In genomic region chr19:45835490-45835889, GRCm38 (mm10) we compare ENCODE assay signal across 20 mouse cellular contexts. TPM values are rescaled to one million over a fixed set of nuclear protein-coding genes. Genes with fewer than 3 reads are reported as not detected.
DNase-seq lines count a peak whose midpoint lies in the region; ATAC-seq and TF ChIP-seq lines count a peak whose summit lies in the region.
"Had no signal": no experiment of that assay in that cellular context is flagged by ENCODE, and none has a peak within 500 bp of the region (broad histone marks: within the 10 kb centered on the region; RNA-seq: fewer than 3 reads in every experiment).

No protein-coding gene starts in this region.

- no peaks in the 10 kb centered on the region; the same call in 1 of the 2 replicates for H3K4me1 ChIP-seq in heart, adult 2 months (ENCODE audit: control insufficient read depth, insufficient read depth, low read length)
- H3K4me1 ChIP-seq in midbrain, embryonic 15.5 days: peaks cover 5% of the 10 kb centered on the region; the same call in 1 of the 2 replicates
- no peaks in the 10 kb centered on the region for H3K4me1 ChIP-seq in midbrain, embryonic 11.5 days (ENCODE audit: control insufficient read depth, insufficient read depth, low read length)

- peak in 1 of 2 experiments; percentile 55 for DNase-seq in heart, adult 2 months
- no peak for DNase-seq in heart, postnatal 25 days (ENCODE audit: low spot score)
- no peak for DNase-seq in midbrain, embryonic 11.5 days (ENCODE audit: low spot score, missing footprints)
- DNase-seq in adrenal gland, postnatal 10 days: peak; percentile 72
- DNase-seq in testis, postnatal 10 days (ENCODE audit: low spot score): peak; percentile 79
- no peak for DNase-seq in cerebellum, adult 8-10 months
- DNase-seq: B cell, adult 2 months; cerebellum, adult 11-12 months; kidney, adult 18-20 months; kidney, postnatal 25 days; layer of hippocampus, adult 9-11 months; left cerebral cortex, postnatal 4 days; lung, adult 18-20 months; right cerebral cortex, adult 18-20 months; thymus, adult 2 months had no signal

- H3K9me3 ChIP-seq in midbrain, embryonic 15.5 days: no peaks in the 10 kb centered on the region
- no peaks in the 10 kb centered on the region for H3K9me3 ChIP-seq in midbrain, embryonic 11.5 days (ENCODE audit: control insufficient read depth, low read length)
- H3K9me3 ChIP-seq: embryonic facial prominence, embryonic 12.5 days; neural tube, embryonic 15.5 days had no signal

- H3K9ac ChIP-seq in heart, adult 2 months (ENCODE audit: low read depth, low read length): 0 out of 2 replicates have a peak overlapping the region, but pooled peaks have one; percentile 0
- H3K9ac ChIP-seq in midbrain, embryonic 15.5 days: no peak overlapping the region
- H3K9ac ChIP-seq in midbrain, embryonic 11.5 days (ENCODE audit: low read length): no peak overlapping the region
- H3K9ac ChIP-seq: embryonic facial prominence, embryonic 12.5 days; neural tube, embryonic 15.5 days had no signal

- TF ChIP-seq CTCF in heart, adult 2 months (IDR thresholded peaks at IDR 0.05): no peak

- no peak for ATAC-seq in midbrain, embryonic 15.5 days (replicated peaks)
- ATAC-seq in midbrain, embryonic 11.5 days (ENCODE audit: low FRiP score): no peak

- TF ChIP-seq EP300 in heart, adult 2 months (IDR thresholded peaks at IDR 0.05; ENCODE audit: insufficient read depth, low read depth, low read length): no peak

- no peak for TF ChIP-seq POLR2A in heart, adult 2 months (IDR thresholded peaks at IDR 0.05; ENCODE audit: insufficient read depth, low read depth, low read length)

- no peaks in the 10 kb centered on the region; the same call in 1 of the 2 replicates for H3K36me3 ChIP-seq in heart, adult 2 months (ENCODE audit: control insufficient read depth, insufficient read depth, low read length)
- no peaks in the 10 kb centered on the region for H3K36me3 ChIP-seq in midbrain, embryonic 15.5 days (replicated peaks)
- H3K36me3 ChIP-seq in midbrain, embryonic 11.5 days (ENCODE audit: control insufficient read depth, insufficient read depth, low read length): no peaks in the 10 kb centered on the region
- H3K36me3 ChIP-seq: embryonic facial prominence, embryonic 12.5 days; neural tube, embryonic 15.5 days had no signal

- no peaks in the 10 kb centered on the region for H3K27me3 ChIP-seq in heart, adult 2 months (ENCODE audit: control insufficient read depth, insufficient read depth, low read length)
- no peaks in the 10 kb centered on the region for H3K27me3 ChIP-seq in midbrain, embryonic 15.5 days (replicated peaks)
- no peaks in the 10 kb centered on the region for H3K27me3 ChIP-seq in midbrain, embryonic 11.5 days (ENCODE audit: control insufficient read depth, insufficient read depth, low read length)
- H3K27me3 ChIP-seq: embryonic facial prominence, embryonic 12.5 days; neural tube, embryonic 15.5 days had no signal

- peak overlapping the region; percentile 53 for H3K27ac ChIP-seq in heart, adult 2 months
- H3K27ac ChIP-seq in midbrain, embryonic 15.5 days: 0 out of 2 replicates have a peak overlapping the region, but pooled peaks have one; percentile 32
- H3K27ac ChIP-seq in midbrain, embryonic 11.5 days (ENCODE audit: low read depth, low read length): no peak overlapping the region
- H3K27ac ChIP-seq: embryonic facial prominence, embryonic 12.5 days; neural tube, embryonic 15.5 days had no signal

- H3K4me3 ChIP-seq in heart, adult 2 months: no peak overlapping the region
- H3K4me3 ChIP-seq in midbrain, embryonic 15.5 days: no peak overlapping the region
- H3K4me3 ChIP-seq in midbrain, embryonic 11.5 days (ENCODE audit: low read depth, low read length): no peak overlapping the region
- H3K4me3 ChIP-seq: embryonic facial prominence, embryonic 12.5 days; myocyte; neural tube, embryonic 15.5 days had no signal

- intact Hi-C loops in heart, adult 2 months (cut with DNase I): no loop called here
- intact Hi-C loops in heart, postnatal 25 days (cut with DNase I): no loop called here

- 48% methylated on average over 10 of the region's 10 CpGs for WGBS in heart, adult 2 months
- 76% methylated on average over 10 of the region's 10 CpGs for WGBS in midbrain, embryonic 15.5 days
- WGBS in midbrain, embryonic 11.5 days: 85% methylated on average over 10 of the region's 10 CpGs

- no peak overlapping the region for H3K4me2 ChIP-seq in midbrain, embryonic 15.5 days
- H3K4me2 ChIP-seq in midbrain, embryonic 11.5 days: no peak overlapping the region
- H3K4me2 ChIP-seq: embryonic facial prominence, embryonic 12.5 days; neural tube, embryonic 15.5 days had no signal

- H3K79me2 ChIP-seq in heart, adult 2 months (replicated peaks; ENCODE audit: control insufficient read depth, insufficient read depth, low read length): no peaks in the 10 kb centered on the region

RNA-seq across cellular contexts. Expression of gene Kcnip2, which starts 19.6 kb away (rescaled TPM):
- 100 to 1,000 TPM; 174 to 203 TPM for total RNA-seq in heart, adult 2 months (2021)
- polyA plus RNA-seq in heart, adult 2 months (2012; rRNA removed): 216 and 276 TPM in 2 replicates
- total RNA-seq in heart, postnatal 25 days (2021): 100 to 1,000 TPM; 205 to 217 TPM
- 7.0 and 7.2 TPM in 2 replicates for polyA plus RNA-seq in midbrain, embryonic 15.5 days (2015; fragmentation: Nextera tagmentation; extraction: Ambion mirVana)
- polyA plus RNA-seq in midbrain, embryonic 11.5 days (2014; fragmentation: Nextera tagmentation; extraction: Ambion mirVana): 0.66 and 1.0 TPM in 2 replicates
- total RNA-seq in adrenal gland, postnatal 10 days (2021): under 1 TPM; 0.24 to 0.30 TPM
- total RNA-seq: liver, adult 2 months had no signal

RNA-seq across cellular contexts. Expression of gene Mgea5, which starts 51.9 kb away (rescaled TPM):
- total RNA-seq in heart, adult 2 months (2021): 10 to 100 TPM; 70.8 to 81.9 TPM
- polyA plus RNA-seq in heart, adult 2 months (2012; rRNA removed): 22.4 and 49.3 TPM in 2 replicates
- 10 to 100 TPM; 61.6 to 71.0 TPM for total RNA-seq in heart, postnatal 25 days (2021)
- polyA plus RNA-seq in midbrain, embryonic 15.5 days (2015; fragmentation: Nextera tagmentation; extraction: Ambion mirVana): 91.4 TPM in 2 replicates
- polyA plus RNA-seq in midbrain, embryonic 11.5 days (2014; fragmentation: Nextera tagmentation; extraction: Ambion mirVana): 68.8 and 78.9 TPM in 2 replicates
- total RNA-seq in adrenal gland, postnatal 10 days (2021): 10 to 100 TPM; 54.7 to 69.3 TPM

Comparison
In these comparisons a context has a peak if more than half of its experiments do, and no peak if none do; other contexts are left out.
1. DNase-seq: peak in adrenal gland, postnatal 10 days (single experiment) and testis, postnatal 10 days (single experiment); none in heart, postnatal 25 days (single experiment), midbrain, embryonic 11.5 days (single experiment) and cerebellum, adult 8-10 months (single experiment).
2. RNA of gene Kcnip2, which starts 19.6 kb away (total RNA-seq): 205 to 217 TPM in heart, postnatal 25 days and 174 to 203 TPM in heart, adult 2 months; 0.24 to 0.30 TPM in adrenal gland, postnatal 10 days; every median in the first group is over 100 times any median in the second.